Mouse (Mus musculus) embryonic fibroblast, embryonic 13.5 days (primary cell): Measurements from ENCODE around the gene Fbxw11.

Experiments used
- CTCF ChIP-seq: IDR thresholded peaks from 2 replicates; pipeline ENCODE4 v1.5.1; 2011; ENCODE audit warnings: mild to moderate bottlenecking, control low read depth, low read length, moderate library complexity, borderline replicate concordance; ENCODE audit not compliant: insufficient read depth
- POLR2A ChIP-seq: IDR thresholded peaks from 2 replicates; pipeline ENCODE4 v1.6.1; 2011; ENCODE audit warnings: low read depth, mild to moderate bottlenecking, control low read depth, low read length, moderate library complexity

- no peak for TF ChIP-seq CTCF
- no peak for TF ChIP-seq POLR2A
Observed at GRCm38 (mm10) chr11:32593081-32593480, 49.4 kb upstream of the Fbxw11 start.
